Mouse (Mus musculus) liver, embryonic 14.5 days (tissue): ENCODE measurements around the gene Evc. TPM values are rescaled to one million over a fixed set of nuclear protein-coding genes. Genes with fewer than 3 reads are reported as not detected.

Experiments used
- ATAC-seq: fragments of 200-750 bp; cut with Nextera tagmentation; 2 replicates; pipeline ENCODE4 v1.8.0; 2017; ENCODE audit warnings: moderate number of reproducible peaks, mild to moderate bottlenecking, moderate library complexity; ENCODE audit not compliant: insufficient read depth
- DNase-seq, 3 experiments: peaks; one replicate each; pipeline ENCODE4 v3.0.0-alpha.2; 2012 to 2013; ENCODE audit warnings: low read depth in 3 of 3, low spot score in 3 of 3
- H3K27ac ChIP-seq: fragments of 300-500 bp; sonication (generic); 2 replicates; pipeline ENCODE4 v1.5.1; 2014; ENCODE audit warnings: moderate library complexity, mild to moderate bottlenecking, control low read depth, inconsistent platforms
- H3K27me3 ChIP-seq: fragments of 300-500 bp; sonication (generic); 2 replicates; pipeline ENCODE4 v1.6.1; 2014; ENCODE audit warnings: mild to moderate bottlenecking, low read length, moderate library complexity; ENCODE audit not compliant: control insufficient read depth, insufficient read depth
- H3K36me3 ChIP-seq: fragments of 300-500 bp; sonication (generic); replicated peaks from 2 replicates; pipeline ENCODE4 v1.6.1; 2014; ENCODE audit warnings: low read depth; ENCODE audit not compliant: control insufficient read depth, insufficient read depth
- H3K4me1 ChIP-seq, 2 experiments: fragments of 200-500 bp in 1 of 2; fragments of 300-500 bp in 1 of 2; sonication (generic) in 1 of 2; replicated peaks; 2 replicates each; pipeline ENCODE4 v1.6.1; 2012 to 2014; ENCODE audit warnings: antibody characterized with exemption in 1 of 2, inconsistent platforms in 1 of 2, low read length in 1 of 2; ENCODE audit not compliant: control insufficient read depth in 2 of 2, insufficient read depth in 2 of 2
- H3K4me2 ChIP-seq: fragments of 300-500 bp; sonication (generic); 2 replicates; pipeline ENCODE4 v1.6.1; 2014; ENCODE audit warnings: low read depth, mild to moderate bottlenecking, control low read depth, moderate library complexity
- H3K4me3 ChIP-seq, 2 experiments: fragments of 200-500 bp in 1 of 2; fragments of 300-500 bp in 1 of 2; sonication (generic) in 1 of 2; 2 replicates each; pipeline ENCODE4 v1.5.1; 2012 to 2014; ENCODE audit warnings: low read depth in 2 of 2, low read length in 2 of 2, mild to moderate bottlenecking in 2 of 2, control low read depth in 1 of 2, inconsistent platforms in 1 of 2, moderate library complexity in 1 of 2; ENCODE audit not compliant: insufficient read depth in 1 of 2
- H3K9ac ChIP-seq: fragments of 300-500 bp; sonication (generic); replicated peaks from 2 replicates; pipeline ENCODE4 v1.6.1; 2014; ENCODE audit warnings: mild to moderate bottlenecking, control low read depth, moderate library complexity
- H3K9me3 ChIP-seq: fragments of 300-500 bp; sonication (generic); 2 replicates; pipeline ENCODE4 v1.6.1; 2016; ENCODE audit warnings: low read length, mixed read lengths; ENCODE audit not compliant: control insufficient read depth
- CTCF ChIP-seq: IDR thresholded peaks from 2 replicates; pipeline ENCODE4 v1.5.1; 2016; ENCODE audit warnings: antibody characterized with exemption, low read depth, control low read depth
- EP300 ChIP-seq: IDR thresholded peaks from 2 replicates; pipeline ENCODE4 v1.6.1; 2016; ENCODE audit warnings: antibody characterized with exemption, low read depth
- WGBS: fragments of 180-500 bp; shearing (Covaris S2); extraction: QIAGEN DNeasy Blood & Tissue Kit; methylation state at CpG from one replicate; pipeline ENCODE4 v1.1.7; 2014; ENCODE audit not compliant: insufficient replicate concordance; 5-methylcytosine and 5-hydroxymethylcytosine counted together
- polyA plus RNA-seq, 2 experiments: library from polyadenylated mRNA; depleted of rRNA in 1 of 2; stranded (reverse) in 1 of 2; unstranded in 1 of 2; fragments of >200 nt; fragmentation: Nextera tagmentation in 1 of 2; extraction: Ambion mirVana in 1 of 2; gene quantifications; 2 replicates each; pipeline versions ENCODE4 v1.2.1 to v1.2.3; 2012 to 2014

The Evc gene
- polyA plus RNA-seq, 2 experiments: 1.2 to 2.2 TPM

GRCm38 (mm10) chr5:37240550-37240949, 96.1 kb downstream of the Evc start:
- no peak for DNase-seq
- 7% methylated on average over 5 of the region's 5 CpGs for WGBS
- no peak overlapping the region for H3K4me2 ChIP-seq
- H3K27ac ChIP-seq: no peak overlapping the region
- no peaks in the 10 kb centered on the region for H3K4me1 ChIP-seq
- H3K4me3 ChIP-seq: no peak overlapping the region
- TF ChIP-seq CTCF (no peak), EP300 (no peak)
- H3K36me3 ChIP-seq: no peaks in the 10 kb centered on the region
- no peak for ATAC-seq
- no peaks in the 10 kb centered on the region for H3K9me3 ChIP-seq
- H3K9ac ChIP-seq: no peak overlapping the region
- H3K27me3 ChIP-seq: peaks cover 49% of the 10 kb centered on the region

Other genes with a start within 250 kb of the Evc start
- gene Crmp1, start 95.0 kb downstream of the Evc start, polyA plus RNA-seq (2012; rRNA removed): 0.49 and 1.3 TPM in 2 replicates
- 0.18 and 0.34 TPM in 2 replicates for gene Crmp1, start 95.0 kb downstream of the Evc start, polyA plus RNA-seq (2014; fragmentation: Nextera tagmentation; extraction: Ambion mirVana)
- gene Evc2, start 1.6 kb upstream of the Evc start, polyA plus RNA-seq (2012; rRNA removed): 2.2 TPM in 2 replicates
- 0.93 and 1.3 TPM in 2 replicates for gene Evc2, start 1.6 kb upstream of the Evc start, polyA plus RNA-seq (2014; fragmentation: Nextera tagmentation; extraction: Ambion mirVana)